Mouse (Mus musculus) megakaryocyte, embryonic 14.5 days (primary cell): ENCODE results near the gene Nr1h2. TPM values are rescaled to one million over a fixed set of nuclear protein-coding genes. Genes with fewer than 3 reads are reported as not detected.
A peak's percentile ranks its signal among the peaks of the same experiment; 100 is the strongest.

Experiments used
- H3K27me3 ChIP-seq: replicated peaks from 2 replicates; pipeline ENCODE3; 2012; ENCODE audit warnings: inconsistent platforms
- H3K36me3 ChIP-seq: replicated peaks from 2 replicates; pipeline ENCODE3; 2012; ENCODE audit warnings: low read length, inconsistent platforms, mixed read lengths
- H3K4me1 ChIP-seq: 2 replicates; pipeline ENCODE4 v1.6.1; 2012; ENCODE audit warnings: inconsistent platforms
- H3K4me3 ChIP-seq: replicated peaks from 2 replicates; pipeline ENCODE3; 2012; ENCODE audit warnings: moderate library complexity, mild to moderate bottlenecking, inconsistent platforms
- H3K9me3 ChIP-seq: 2 replicates; pipeline ENCODE4 v1.6.1; 2012; ENCODE audit warnings: inconsistent platforms
- FLI1 ChIP-seq: IDR thresholded peaks from 2 replicates; pipeline ENCODE4 v1.6.1; 2012; ENCODE audit warnings: low read length, inconsistent platforms, mixed read lengths
- GATA1 ChIP-seq: IDR thresholded peaks from 3 replicates; pipeline ENCODE4 v1.6.1; 2012; ENCODE audit warnings: mixed read lengths, low read length, inconsistent platforms, borderline replicate concordance
- polyA plus RNA-seq: library from polyadenylated mRNA; stranded (reverse); fragments of >175 nt; gene quantifications from 2 replicates; pipeline ENCODE4 v1.2.3, GENCODE M21; 2012; ENCODE audit warnings: low replicate concordance; ENCODE audit not compliant: insufficient read depth

Gene Nr1h2
- polyA plus RNA-seq, result 269 and 455 TPM in 2 replicates

DNA sequence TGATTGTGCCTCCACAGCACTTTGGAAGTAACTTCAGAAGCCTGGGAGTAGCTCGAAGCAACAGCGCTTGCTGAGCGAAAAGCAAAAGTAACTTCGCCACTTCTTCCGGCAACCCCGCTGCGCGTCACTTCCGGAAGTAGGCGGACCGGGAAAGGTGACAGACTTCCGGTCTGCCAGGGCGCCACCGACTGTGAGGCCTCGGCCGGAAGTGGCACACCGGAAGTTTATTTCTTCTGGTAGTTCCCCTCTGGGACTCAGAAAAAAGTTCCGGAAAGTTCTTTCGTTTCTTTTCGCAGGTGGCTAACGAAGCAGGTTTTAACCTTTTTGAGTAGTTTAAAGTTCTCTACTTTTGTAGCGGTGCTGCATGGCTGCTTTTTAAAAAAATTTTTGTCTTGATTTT is at the start of gene Nr1h2:
Nr1h2 (minus strand) TSS at position 126 of the 400 bp plus-strand sequence.
- Histone ChIP-seq H3K9me3 (no peaks in the 10 kb centered on the region), H3K27me3 (no peaks in the 10 kb centered on the region), H3K4me1 (peaks cover 40% of the 10 kb centered on the region), H3K4me3 (peak within 1 kb of the TSS; percentile 100), H3K36me3 (peaks cover 38% of the 10 kb centered on the region)
- TF ChIP-seq GATA1, result no peak
- TF ChIP-seq FLI1, result peak; percentile 100

DNA sequence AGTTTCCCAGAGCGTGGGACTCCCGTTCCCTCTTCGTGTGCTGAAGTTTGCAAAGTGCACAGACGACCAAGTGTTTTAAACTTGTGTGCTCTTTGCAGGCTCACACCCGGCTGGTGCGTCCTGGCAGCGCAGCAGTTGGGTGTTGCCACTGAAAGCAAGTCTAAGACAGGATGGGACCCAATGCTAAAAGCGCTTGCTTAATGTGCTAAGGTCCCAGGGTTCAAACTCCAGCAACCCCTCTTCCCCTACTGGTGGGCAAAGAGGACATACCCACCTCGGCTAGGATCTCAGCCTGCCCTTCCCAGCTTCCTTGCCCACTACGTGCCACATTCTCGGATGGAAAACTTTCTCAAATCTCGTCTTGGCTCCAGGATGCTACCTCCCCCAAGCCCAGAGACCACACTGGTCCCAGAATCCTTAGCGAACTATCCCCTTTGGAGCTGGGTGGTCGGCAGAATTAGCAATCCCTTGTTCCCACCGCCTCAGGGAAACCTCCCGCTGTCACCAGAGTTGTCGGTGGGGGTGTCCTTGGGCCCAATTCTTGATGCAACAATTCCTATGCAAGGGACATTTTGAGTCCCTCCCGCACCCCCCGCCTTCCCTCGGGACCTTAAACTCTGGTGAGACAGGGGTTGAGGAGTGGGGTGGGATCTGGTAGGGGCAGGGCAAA is 49.6 kb upstream of the Nr1h2 start:
- H3K27me3 ChIP-seq, result peaks cover 98% of the 10 kb centered on the region
- H3K9me3 ChIP-seq, result no peaks in the 10 kb centered on the region
- TF ChIP-seq FLI1 (no peak), GATA1 (no peak)
- H3K4me3 ChIP-seq, result no peak overlapping the region
- H3K4me1 ChIP-seq, result peaks cover 3% of the 10 kb centered on the region; the same call in 1 of the 2 replicates
- no peaks in the 10 kb centered on the region for H3K36me3 ChIP-seq

- Histone ChIP-seq H3K4me1 (peaks cover 3% of the 10 kb centered on the region; the same call in 1 of the 2 replicates), H3K36me3 (no peaks in the 10 kb centered on the region), H3K27me3 (peaks cover 97% of the 10 kb centered on the region), H3K4me3 (no peak overlapping the region), H3K9me3 (no peaks in the 10 kb centered on the region)
- TF ChIP-seq FLI1, result no peak
- TF ChIP-seq GATA1, result no peak
These were observed 48.7 kb upstream of the Nr1h2 start for GRCm38 (mm10) chr7:44602443-44602842.

- H3K4me1 ChIP-seq, result peaks cover 3% of the 10 kb centered on the region; the same call in 1 of the 2 replicates
- peaks cover 92% of the 10 kb centered on the region for H3K27me3 ChIP-seq
- H3K36me3 ChIP-seq, result no peaks in the 10 kb centered on the region
- TF ChIP-seq FLI1 (no peak), GATA1 (no peak)
- no peak overlapping the region for H3K4me3 ChIP-seq
- no peaks in the 10 kb centered on the region for H3K9me3 ChIP-seq
These were observed 47.9 kb upstream of the Nr1h2 start for GRCm38 (mm10) chr7:44601646-44602045.

DNA sequence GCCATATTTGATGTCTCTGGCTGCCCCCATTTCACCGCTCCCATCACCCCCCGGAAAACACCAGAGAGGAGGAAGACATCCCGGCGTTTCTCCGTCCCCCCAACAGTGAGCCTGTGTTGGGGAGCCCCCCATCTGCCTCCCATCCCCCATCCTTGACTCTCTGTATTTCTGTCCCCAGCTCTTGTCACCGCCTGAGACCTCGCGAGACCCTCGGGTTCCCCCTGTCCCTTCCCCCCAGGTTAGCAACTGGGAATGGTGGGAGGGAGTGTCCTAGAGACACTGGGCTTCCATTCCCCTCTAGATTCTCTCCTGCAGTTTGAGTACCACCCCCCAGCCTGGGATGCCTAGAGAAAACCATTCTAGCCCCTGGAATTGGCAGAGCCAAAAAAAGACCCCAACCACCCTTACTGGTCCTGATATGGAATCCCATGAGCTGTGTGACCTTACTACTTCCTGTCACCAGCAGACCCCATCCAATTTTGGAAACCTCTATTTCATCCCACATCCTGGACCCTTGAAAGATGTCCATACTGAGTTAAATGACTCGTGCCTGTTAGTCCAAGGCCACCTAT is 47.0 kb upstream of the Nr1h2 start:
- Histone ChIP-seq H3K4me1 (peaks cover 3% of the 10 kb centered on the region; the same call in 1 of the 2 replicates), H3K36me3 (no peaks in the 10 kb centered on the region), H3K4me3 (no peak overlapping the region), H3K9me3 (no peaks in the 10 kb centered on the region), H3K27me3 (peaks cover 87% of the 10 kb centered on the region)
- no peak for TF ChIP-seq GATA1

DNA sequence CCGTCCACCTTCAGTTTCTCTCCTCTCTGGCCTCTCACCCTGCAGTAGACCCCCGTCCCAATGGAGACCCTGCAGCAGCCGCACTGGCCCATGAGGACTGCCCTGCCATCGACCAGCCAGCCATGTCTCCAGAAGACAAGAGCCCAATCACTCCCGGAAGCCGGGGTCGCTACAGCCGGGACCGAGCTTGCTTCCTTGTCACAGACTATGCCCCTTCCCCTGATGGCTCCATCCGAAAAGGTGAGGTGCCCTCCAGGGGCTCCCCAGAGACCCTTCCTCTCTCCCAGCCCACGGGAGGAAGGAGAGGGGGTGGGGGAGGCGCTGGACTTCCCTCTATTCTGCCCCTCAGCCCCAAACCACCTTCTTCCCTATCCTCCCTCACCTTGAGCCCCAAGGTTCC is 44.6 kb upstream of the Nr1h2 start:
- Histone ChIP-seq H3K4me1 (peaks cover 7% of the 10 kb centered on the region), H3K4me3 (no peak overlapping the region), H3K27me3 (peaks cover 83% of the 10 kb centered on the region), H3K36me3 (no peaks in the 10 kb centered on the region), H3K9me3 (peaks cover 4% of the 10 kb centered on the region)
- TF ChIP-seq FLI1, result no peak

- TF ChIP-seq FLI1 (no peak), GATA1 (no peak)
- no peaks in the 10 kb centered on the region for H3K36me3 ChIP-seq
- H3K27me3 ChIP-seq, result peaks cover 83% of the 10 kb centered on the region
- no peak overlapping the region for H3K4me3 ChIP-seq
- peaks cover 4% of the 10 kb centered on the region for H3K9me3 ChIP-seq
- peaks cover 12% of the 10 kb centered on the region for H3K4me1 ChIP-seq
These were observed 43.9 kb upstream of the Nr1h2 start for GRCm38 (mm10) chr7:44597666-44598065.

DNA sequence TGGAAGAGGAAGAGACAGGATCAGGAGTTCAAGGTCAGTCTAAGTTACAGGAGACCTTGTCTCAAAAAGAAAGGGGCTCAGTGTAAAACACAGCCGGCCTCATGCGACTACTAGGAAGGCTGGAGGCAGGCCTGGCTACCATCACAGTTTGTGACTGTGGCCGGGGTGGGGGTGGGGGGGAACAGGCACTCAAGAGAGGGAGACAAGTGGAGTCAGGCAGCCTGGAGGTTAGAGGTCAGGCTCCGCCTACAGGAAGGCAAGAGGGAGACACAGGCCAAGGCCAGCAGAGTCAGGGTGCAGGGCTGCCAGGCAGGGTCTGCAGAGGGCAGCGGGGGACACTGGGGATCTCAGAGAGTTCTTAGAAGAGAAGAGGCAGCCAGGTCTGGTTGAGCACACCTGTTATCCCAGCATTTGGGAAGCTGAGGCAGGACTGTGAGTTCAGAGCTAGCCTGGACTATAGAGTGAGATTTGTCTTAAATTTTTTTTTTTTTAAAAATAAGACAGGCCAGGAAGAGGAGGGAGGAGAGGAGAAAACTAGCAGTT is 43.3 kb upstream of the Nr1h2 start:
- Histone ChIP-seq H3K4me1 (peaks cover 12% of the 10 kb centered on the region), H3K4me3 (no peak overlapping the region), H3K36me3 (no peaks in the 10 kb centered on the region), H3K9me3 (peaks cover 4% of the 10 kb centered on the region), H3K27me3 (peaks cover 83% of the 10 kb centered on the region)
- TF ChIP-seq GATA1 (no peak), FLI1 (no peak)

- Histone ChIP-seq H3K9me3 (peaks cover 4% of the 10 kb centered on the region), H3K4me3 (no peak overlapping the region), H3K4me1 (peaks cover 20% of the 10 kb centered on the region), H3K27me3 (peaks cover 83% of the 10 kb centered on the region), H3K36me3 (no peaks in the 10 kb centered on the region)
- TF ChIP-seq GATA1 (no peak), FLI1 (no peak)
These were observed 42.3 kb upstream of the Nr1h2 start for GRCm38 (mm10) chr7:44596051-44596450.

DNA sequence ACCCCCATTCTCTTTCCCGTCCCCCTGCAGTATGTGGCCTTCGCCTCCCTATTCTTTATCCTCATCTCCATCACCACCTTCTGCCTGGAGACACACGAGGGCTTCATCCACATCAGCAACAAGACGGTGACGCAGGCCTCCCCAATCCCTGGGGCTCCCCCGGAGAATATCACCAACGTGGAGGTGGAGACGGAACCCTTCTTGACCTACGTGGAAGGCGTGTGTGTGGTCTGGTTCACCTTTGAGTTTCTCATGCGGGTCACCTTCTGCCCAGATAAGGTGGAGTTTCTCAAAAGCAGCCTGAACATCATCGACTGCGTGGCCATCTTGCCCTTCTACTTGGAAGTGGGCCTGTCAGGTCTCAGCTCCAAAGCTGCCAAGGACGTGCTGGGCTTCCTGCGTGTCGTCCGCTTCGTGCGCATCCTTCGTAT is 41.4 kb upstream of the Nr1h2 start:
- Histone ChIP-seq H3K9me3 (peaks cover 4% of the 10 kb centered on the region), H3K27me3 (peaks cover 82% of the 10 kb centered on the region), H3K36me3 (no peaks in the 10 kb centered on the region), H3K4me3 (no peak overlapping the region), H3K4me1 (peaks cover 29% of the 10 kb centered on the region)
- TF ChIP-seq GATA1 (no peak), FLI1 (no peak)
